Mouse (Mus musculus) left cerebral cortex, postnatal 25 days (tissue): ENCODE results near the gene Gid4. TPM values are rescaled to one million over a fixed set of nuclear protein-coding genes. Genes with fewer than 3 reads are reported as not detected.

Experiments
- DNase-seq, 2 experiments: peaks; one replicate each; pipeline ENCODE4 v3.0.0; 2022; ENCODE audit warnings: low spot score in 2 of 2, mixed read lengths in 1 of 2
- intact Hi-C: fragments of 180-260 bp; cut with DNase I; formaldehyde crosslinking; loops from one replicate; pipeline ENCODE4 v1.15.1; 2025
- total RNA-seq, 2 experiments: library from RNA; stranded (reverse); gene quantifications; 2 replicates each; pipeline ENCODE4 v1.2.3; 2021

The Gid4 gene
- total RNA-seq, 2 experiments from 2014 or later: 51.6 to 53.7 TPM

- no peak for DNase-seq
- intact Hi-C loops: no loop called here
These were observed 69.3 kb downstream of the Gid4 start for GRCm38 (mm10) chr11:60486267-60486666.

DNA sequence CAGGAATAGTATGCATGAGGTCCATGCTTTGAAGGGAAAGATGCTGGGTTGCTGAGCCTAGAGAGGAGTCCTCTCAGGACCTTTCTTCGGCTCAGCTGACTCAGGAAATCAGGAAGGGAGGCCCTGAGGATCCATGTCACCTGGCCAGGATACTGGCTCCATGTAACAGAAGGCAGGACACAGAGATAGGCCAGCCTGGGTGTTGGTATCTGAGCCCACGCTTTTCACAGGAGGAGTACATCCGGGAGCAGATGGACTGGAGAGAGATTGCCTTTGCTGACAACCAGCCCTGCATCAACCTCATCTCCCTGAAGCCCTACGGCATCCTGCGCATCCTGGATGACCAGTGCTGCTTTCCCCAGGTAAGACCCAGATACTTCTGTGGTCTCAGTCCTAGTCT, 75.8 kb downstream of the Gid4 start:
- DNase-seq: no peak
- intact Hi-C loops: loop anchor here (10.0 kb wide), 1 partner anchor 882 kb away; the partner anchor contains the start of gene Slc47a1

GRCm38 (mm10) chr11:60495692-60496091, 78.7 kb downstream of the Gid4 start:
- no peak for DNase-seq
- intact Hi-C loops: loop anchor here (10.0 kb wide), 1 partner anchor 879 kb away; the partner anchor contains the start of gene Slc47a1

Other genes with a start within 250 kb of the Gid4 start
- 10 to 100 TPM; 42.3 to 50.7 TPM for gene Srebf1, start 194.6 kb upstream of the Gid4 start, total RNA-seq
- gene Tom1l2, start 64.2 kb upstream of the Gid4 start, total RNA-seq: 100 to 1,000 TPM; 200 to 203 TPM
- 10 to 100 TPM in 1 of 2 experiments, 1 to 10 TPM in 1; 9.1 to 11.1 TPM for gene Drc3, start 63.8 kb upstream of the Gid4 start, total RNA-seq
- gene Atpaf2, start 1.3 kb downstream of the Gid4 start, total RNA-seq: 10 to 100 TPM; 25.0 to 31.8 TPM
- gene Drg2, start 37.4 kb downstream of the Gid4 start, total RNA-seq: 10 to 100 TPM; 70.8 to 76.6 TPM
- under 1 TPM; 0.07 to 0.09 TPM for gene Myo15, start 52.2 kb downstream of the Gid4 start, total RNA-seq
- 10 to 100 TPM; 55.2 to 55.6 TPM for gene Alkbh5, start 119.2 kb downstream of the Gid4 start, total RNA-seq